Mouse (Mus musculus): ENCODE measurements around the gene Ndufs6. TPM values are rescaled to one million over a fixed set of nuclear protein-coding genes. Genes with fewer than 3 reads are reported as not detected.

Ndufs6 gene
- 37.5 TPM for polyA plus RNA-seq (2014; fragmentation: Illumina TruSeq; extraction: RNeasy Lipid Tissue Mini Kit (QIAGEN cat#74804); ENCODE audit: low read depth, low replicate concordance)

GRCm38 (mm10) chr13:73327827-73328698, at the start of gene Ndufs6, which contains the start of gene Mrpl36:
Ndufs6 (minus strand) TSS chr13:73328542.
Mrpl36 (plus strand) TSS chr13:73328513.

Other genes with a start within 250 kb of the Ndufs6 start
- not detected for gene Irx4, start 68.1 kb downstream of the Ndufs6 start, polyA plus RNA-seq (2014; fragmentation: Illumina TruSeq; extraction: RNeasy Lipid Tissue Mini Kit (QIAGEN cat#74804); ENCODE audit: low read depth, low replicate concordance)
- gene Mrpl36, start within 50 bp of the Ndufs6 start, polyA plus RNA-seq (2014; fragmentation: Illumina TruSeq; extraction: RNeasy Lipid Tissue Mini Kit (QIAGEN cat#74804); ENCODE audit: low read depth, low replicate concordance) = 24.6 TPM
- gene Lpcat1, start 138.7 kb upstream of the Ndufs6 start, polyA plus RNA-seq (2014; fragmentation: Illumina TruSeq; extraction: RNeasy Lipid Tissue Mini Kit (QIAGEN cat#74804); ENCODE audit: low read depth, low replicate concordance) = 0.83 TPM
- gene Slc6a3, start 208.2 kb upstream of the Ndufs6 start, polyA plus RNA-seq (2014; fragmentation: Illumina TruSeq; extraction: RNeasy Lipid Tissue Mini Kit (QIAGEN cat#74804); ENCODE audit: low read depth, low replicate concordance) = not detected

Measured in testis, adult 10 weeks (tissue).